Mouse (Mus musculus): Measurements from ENCODE around the gene Fut8.

DNA sequence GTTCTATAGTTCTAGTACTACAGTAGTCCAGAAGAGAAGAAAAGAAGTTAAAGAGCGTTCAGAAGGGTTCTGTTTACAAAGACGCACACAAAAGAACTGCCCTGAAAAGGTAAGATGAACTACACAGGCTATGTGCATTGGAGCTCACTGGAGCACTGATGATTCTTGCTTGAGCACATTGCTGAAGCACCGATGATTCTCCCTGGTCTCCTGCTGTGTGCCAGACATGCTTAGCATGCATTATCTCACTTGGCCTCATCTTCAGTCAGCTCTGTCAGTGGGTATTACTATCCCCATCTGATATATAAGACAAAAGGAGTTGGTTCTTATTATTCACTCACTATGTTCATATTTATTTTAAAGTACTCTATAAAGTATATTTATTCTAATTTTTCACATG lies 243.9 kb downstream of the Fut8 start:
- TF ChIP-seq POLR2A (IDR thresholded peaks at IDR 0.05; ENCODE audit: low read depth, low read length): no peak
- TF ChIP-seq CTCF (IDR thresholded peaks at IDR 0.05; ENCODE audit: extremely low read depth, insufficient read length, insufficient replicate concordance, low read depth, low read length): no peak

Data from small intestine, adult 2 months (tissue).